Mouse (Mus musculus) monocyte, adult 5-6 weeks (primary cell): ENCODE results near the gene Dpep1. TPM values are rescaled to one million over a fixed set of nuclear protein-coding genes. Genes with fewer than 3 reads are reported as not detected.
"Not testable (repeated sequence)": the region's sequence is repeated elsewhere in the genome, so short reads cannot be mapped to it uniquely, and the experiment has no call there.

ENCODE experiments used
- ATAC-seq: fragments of 153-309, 156-312 bp; replicated peaks from 2 replicates; pipeline ENCODE4 v1.8.0; 2017; ENCODE audit warnings: mild to moderate bottlenecking; ENCODE audit not compliant: low TSS enrichment, insufficient number of reproducible peaks, severe bottlenecking, poor library complexity, low FRiP score
- total RNA-seq: library from RNA; stranded (forward); fragments of 200-1000, 200-491, 200-594 nt; gene quantifications from 3 replicates; pipeline ENCODE4 v1.2.3, GENCODE M21; 2017

Dpep1 gene
- total RNA-seq, 1 experiment from 2014 or later: not detected

DNA sequence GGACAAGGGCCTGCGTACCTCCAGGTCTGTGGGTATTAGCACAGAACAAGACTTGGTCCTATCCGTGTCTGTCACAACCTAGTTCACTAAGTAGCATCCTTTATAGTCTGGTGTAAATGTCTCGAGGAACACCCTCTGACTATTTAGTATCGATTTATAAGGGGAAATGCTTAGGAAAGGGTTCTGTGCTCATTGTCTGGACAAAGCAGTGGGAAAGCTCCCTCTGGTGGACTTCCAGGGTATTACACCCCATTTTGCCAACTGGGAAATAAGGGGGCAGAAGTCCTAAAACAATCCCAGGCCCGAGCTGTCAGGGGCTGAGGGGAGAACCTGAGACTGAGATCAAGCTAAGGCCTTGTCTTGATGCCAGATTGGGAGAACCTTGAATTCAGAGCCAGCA lies 16.2 kb downstream of the Dpep1 start:
- ATAC-seq: peak; percentile 44; the same call in 1 of the 2 replicates

DNA sequence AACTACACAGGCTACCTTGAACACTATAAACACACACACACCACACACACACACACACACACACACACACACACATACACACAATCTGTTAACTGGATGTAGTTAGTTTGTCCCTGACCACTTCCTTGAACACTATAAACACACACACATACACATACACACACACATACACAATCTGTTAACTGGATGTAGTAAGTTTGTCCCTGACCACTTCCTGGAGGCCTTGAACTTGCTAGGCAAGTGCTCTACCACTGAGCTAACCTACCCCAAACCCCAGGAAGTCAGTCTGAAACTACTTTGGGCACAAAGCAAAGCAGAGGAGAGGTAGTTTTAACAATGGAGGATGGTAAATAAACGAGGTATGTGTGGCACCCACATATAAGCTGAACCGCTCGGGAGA lies 17.5 kb downstream of the Dpep1 start:
- no peak for ATAC-seq

DNA sequence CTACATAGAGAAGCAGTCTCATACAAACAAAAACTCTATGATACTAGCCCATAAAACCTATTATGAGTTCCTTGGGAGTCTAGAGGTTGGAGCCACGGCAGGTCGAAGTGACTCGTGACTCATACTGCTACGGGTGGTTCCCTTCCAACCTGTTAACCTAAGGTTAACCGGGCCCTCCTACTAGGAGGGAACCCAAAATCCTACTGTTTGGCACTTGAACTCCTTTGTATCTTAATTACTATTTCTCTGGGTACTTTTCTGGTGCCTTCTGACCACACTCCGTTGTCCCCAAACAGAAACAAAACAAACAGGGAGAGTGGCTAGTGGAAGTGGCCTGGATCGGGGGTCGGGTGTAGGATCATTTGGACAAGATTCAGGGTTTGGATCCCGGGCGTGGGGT lies 25.8 kb downstream of the Dpep1 start:
- no peak for ATAC-seq

DNA sequence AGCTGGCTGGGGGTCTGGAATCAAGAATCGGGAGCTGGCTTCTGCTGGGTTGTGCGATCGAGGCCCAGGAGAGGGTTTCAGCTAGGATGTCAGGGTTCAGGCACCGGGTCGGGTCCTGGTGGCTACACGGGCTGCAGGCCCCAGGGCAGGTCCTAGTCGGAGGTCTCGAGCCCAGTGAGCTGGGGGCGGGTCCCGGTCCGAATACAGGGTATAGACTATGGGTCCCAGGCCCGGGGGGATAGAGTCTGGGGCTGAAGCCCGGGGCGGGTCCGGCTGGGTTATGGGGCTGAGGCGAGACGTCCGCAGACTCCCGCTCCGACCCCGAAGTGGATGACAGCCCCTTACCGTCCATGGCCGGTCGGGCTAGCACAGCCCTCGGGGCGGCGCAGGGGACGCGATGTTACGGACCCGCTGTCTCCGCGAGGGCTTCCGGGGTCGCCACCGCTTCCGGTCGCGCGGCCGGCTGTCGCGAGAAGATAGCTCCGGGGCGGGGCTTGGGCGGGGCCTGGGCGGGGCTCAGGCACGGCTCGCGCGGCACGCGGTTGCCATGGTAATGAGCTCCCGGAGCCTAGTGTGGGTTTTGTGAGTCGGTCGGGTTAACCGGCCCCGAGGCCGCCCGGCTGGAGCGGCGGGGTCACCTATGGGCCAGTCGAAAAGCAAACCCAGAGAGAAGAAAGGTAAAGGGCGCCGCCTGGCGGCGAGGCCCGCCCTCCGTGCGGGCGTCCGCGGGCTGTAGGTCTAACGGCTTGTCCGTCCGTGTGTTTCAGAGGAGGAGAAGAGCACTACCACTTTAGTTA lies 26.5 kb downstream of the Dpep1 start, which contains the start of the genes Chmp1a and Spata33:
TSS of gene Chmp1a (minus strand) at position 443 of the 797 bp plus-strand sequence.
TSS of gene Spata33 (plus strand) at position 512 of the 797 bp plus-strand sequence.
- peak; percentile 55 for ATAC-seq

DNA sequence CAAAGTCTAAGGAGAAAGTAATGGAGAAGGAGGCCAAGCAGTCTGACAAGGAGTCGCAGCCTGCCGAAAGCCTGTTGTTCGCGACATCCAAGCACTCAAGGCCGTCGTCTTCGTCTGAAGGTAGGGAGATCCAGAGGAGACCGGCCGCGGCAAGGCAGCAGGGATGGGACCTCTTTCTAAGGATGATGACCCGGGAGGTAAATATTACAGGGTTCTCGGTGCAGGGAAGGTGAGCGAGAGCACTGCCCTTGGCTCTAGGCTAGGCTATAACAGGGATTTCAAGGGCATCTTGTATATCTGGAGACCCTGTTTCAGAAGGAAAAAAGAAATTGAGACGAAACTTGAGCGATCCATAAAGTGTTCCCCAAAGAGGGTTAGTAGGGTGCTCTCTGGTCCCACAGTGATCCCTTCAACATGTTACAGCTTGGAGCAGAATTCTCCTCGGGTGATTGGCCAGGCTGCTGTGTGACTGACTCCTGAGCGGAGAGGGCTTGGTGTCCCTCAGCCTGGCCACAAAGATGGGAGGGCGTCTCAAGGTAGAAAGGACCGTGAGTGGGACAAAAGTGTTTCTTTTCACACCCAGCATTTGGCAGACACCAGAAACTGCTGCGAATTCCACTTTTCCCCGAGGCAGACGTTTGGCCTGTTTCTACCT lies 27.2 kb downstream of the Dpep1 start:
- ATAC-seq: no peak

DNA sequence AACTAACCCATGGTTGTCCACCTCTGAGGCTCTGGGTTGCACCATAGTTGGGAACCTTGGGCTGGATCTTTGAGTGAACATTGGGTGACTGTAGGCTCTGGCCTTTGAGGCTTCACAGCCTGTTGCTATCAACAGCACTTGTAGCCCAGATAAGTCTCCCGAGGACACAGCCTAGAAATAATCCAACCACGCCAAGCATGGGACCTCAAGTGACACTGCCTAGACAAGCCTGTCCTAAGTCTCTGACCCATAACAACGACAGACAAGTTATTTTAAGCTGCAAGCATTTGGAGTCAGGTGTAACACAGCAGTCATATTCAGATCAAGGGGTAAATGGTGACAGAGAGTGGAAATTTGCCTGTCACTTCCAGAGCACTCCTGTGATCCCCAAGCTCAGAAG lies 29.4 kb downstream of the Dpep1 start:
- ATAC-seq: no peak

DNA sequence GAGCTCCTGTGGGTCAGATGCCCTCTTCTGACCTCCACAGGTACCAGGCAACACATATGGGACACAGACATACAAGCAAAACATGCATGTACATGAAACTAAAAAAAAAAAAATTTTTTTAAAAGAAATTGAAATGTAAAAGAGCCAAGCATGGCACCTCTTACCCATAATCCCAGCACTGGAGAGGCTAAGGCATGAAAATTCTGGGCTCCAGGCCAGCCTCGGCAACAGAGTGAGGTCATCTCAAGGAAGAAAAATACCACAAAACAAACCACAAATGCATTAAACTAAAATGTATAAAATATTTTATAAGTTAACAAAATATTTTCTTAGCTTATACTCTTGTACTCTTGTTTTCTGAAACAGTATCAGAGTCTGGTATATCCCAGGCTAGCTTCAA lies 34.9 kb downstream of the Dpep1 start:
- no peak for ATAC-seq

DNA sequence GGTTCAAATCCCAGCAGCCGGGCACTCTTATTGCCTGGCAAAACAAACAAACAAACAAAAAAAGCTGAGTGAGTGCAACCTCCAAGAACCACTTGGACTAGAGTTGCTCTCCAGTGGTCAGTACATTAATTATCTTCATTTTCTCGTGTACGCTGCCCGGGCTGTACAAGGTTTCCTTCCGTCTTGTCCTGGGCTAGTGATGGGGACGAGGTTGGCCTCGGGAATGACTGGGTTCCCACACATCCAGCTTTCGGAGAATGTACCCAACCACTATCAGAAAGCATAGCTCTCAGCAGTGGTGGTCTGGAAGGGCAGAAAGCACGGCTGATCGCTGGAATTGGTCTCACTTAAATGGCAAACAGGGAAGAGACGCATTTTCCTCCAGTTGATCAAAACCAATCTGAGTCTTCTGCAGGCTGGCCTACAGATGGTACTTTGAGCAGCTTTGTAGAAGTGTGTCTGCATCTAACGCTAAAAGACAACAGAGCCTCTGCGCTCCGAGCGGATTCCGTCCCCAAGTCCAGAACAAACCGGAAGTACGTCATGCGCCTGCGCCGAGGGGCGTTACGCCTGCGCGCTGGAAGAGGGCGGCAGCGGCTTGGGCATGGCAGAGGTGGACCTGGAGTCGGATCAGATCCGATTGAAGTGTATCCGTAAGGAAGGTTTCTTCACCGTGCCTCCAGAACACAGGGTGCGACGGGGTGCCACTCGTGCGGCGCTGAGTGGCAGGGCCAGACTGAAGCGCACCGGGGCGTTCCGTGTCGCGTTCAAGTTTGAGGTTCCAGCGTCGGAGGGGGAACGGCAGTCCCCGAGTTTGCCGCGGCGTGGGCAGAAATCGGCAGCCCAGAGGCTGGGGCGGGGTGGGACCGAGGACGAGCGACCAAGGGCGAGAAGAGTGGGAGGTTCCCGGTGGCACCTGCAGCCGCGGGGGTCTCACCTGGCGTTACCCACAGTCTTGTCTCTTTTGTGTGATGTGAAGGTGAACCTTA lies 38.5 kb downstream of the Dpep1 start, which contains the start of gene Cdk10:
TSS of gene Cdk10 (plus strand) at position 565 of the 989 bp plus-strand sequence.
- peak; percentile 91 for ATAC-seq

DNA sequence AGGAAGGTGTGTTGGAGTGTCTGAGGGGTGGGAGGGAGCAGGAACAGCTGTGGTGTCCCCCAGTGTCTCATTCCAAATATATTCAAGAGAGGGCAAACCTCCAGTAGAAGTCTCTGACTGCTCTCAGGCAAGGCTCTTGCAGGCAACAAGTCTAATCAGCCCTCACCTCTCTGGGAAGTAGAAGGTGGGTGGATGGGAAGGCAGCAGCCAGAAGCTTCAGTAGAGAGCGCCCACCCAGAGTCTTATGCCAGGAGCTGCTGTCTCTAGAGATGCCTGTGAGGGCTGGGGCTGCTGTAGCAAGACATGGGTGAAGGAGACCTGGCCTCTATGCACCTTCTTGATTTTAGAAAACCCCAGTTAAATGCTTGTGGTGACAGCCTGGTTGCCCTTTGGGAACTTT lies 42.4 kb downstream of the Dpep1 start:
- ATAC-seq: no peak

DNA sequence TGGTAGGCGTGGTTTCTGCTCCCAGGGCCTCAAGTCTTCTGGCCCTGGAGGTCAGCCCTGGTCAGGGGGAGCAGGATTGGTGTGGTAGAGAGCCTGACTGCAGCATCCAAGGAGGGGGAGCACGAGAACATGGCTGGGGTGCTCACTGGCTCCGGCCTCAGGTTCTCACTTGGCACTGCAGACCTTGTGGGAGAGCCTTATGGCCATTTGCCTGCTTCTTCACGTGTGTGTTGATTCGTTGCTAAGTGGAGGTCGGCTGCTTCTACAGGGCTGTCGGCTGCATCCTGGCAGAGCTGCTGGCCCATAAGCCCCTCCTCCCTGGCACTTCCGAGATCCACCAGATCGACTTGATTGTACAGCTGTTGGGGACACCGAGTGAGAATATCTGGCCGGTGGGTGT lies 44.3 kb downstream of the Dpep1 start:
- ATAC-seq: not testable (repeated sequence)

DNA sequence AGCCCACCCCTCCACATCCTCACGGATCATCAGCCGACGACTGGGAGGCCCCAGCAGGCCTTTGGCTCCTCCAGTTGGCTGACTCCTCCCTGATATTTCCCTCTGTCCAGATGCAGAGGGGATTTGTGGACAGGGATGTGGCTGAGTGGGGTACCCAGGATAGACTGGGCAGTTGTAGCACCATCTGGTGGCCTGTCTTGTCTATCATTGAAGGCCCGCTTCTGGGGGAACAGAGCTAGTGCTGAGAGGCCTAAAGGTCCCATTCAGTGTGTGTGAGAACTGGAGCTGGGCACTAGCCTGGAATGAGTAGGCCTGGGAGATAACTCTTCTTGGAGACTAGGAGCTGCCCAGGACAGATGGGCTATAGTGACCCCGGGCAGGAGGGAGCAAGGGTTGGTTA lies 45.7 kb downstream of the Dpep1 start:
- ATAC-seq: no peak

DNA sequence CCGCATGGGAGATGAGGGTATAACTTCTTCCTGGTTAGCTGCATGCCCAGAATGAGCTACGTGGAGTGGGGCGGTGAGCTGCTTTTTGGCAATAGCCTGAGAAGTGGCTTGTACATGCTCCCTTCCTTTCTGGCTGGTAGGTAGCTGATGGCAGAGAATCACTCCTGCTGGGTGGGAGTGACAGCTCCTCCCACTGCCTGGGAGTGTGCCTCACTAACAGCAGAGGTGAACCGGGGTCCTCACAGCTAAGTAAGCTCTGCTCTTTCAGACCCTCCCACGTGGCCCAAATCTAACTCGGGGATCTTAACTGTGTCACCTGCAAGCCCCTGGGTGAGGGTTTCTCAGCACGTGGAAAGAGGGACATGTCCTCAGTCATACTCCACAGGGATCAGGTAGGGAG lies 46.5 kb downstream of the Dpep1 start:
- no peak for ATAC-seq

DNA sequence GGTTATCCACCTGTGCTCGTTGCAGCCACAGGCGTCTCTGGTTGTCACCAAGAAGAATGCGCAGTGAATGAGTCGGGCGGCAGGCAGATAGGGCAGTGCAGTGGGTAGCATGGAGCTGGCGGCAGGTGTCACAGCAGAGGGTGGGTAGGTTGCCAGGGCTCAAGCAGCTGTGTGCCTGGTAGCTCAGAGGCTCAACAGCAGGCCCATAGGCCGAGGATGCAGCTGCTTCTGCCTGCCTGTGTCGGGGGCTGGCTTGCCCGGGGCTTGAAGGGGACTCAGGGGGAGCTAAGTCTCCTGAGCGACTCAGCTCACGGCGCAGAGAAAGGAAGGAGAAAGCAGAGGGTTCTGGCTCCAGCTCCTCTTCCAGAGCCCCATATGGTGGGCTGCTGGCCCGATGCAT lies 47.3 kb downstream of the Dpep1 start:
- ATAC-seq: no peak

DNA sequence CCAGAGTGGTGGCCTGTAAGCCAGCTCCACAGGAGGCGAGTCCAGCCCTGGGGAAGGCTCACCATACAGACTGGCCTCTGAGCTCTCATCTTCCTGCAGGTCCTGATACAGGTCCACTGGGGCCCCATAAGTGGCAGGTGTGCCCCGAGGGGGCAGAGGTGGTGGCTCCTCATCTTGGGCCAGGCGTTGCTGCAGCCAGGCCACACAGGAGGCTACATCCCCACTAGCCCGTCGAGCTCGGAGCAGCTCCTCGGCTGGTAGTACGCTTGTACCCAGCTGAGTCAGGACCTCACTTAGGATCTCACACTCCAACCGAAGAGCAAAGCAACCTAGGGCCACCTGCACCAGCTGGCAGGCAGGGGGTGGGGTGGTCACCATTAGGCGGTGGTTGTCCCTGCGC lies 47.7 kb downstream of the Dpep1 start:
- ATAC-seq: no peak

DNA sequence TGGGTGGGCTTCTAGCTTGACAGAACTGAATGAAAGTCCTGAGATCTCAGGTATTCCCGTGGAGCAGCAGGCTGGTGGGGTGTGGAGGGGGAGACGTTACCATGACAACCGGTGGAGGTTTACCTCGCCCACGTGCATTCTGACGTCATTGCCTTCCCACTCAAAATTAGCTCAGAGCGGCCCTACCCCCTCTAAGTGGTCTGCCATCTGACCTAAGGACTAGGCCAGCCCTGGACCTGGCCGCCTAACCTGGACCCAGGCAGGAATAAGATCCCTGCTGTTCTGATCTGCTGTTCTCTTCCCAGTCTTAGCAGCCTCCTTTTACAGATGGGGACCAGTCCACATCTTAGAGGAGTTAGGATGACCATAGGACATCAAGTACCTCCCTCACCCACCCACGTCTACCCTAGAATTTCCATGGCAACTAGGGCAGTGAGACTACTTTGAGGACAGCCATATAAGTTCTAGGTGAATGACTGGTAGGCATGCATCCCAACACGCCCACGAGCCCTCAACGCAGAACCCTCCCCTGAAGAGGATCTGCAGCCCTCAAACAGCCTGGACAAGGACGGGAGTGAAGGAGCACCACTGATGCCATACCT lies 49.0 kb downstream of the Dpep1 start:
- ATAC-seq: no peak

DNA sequence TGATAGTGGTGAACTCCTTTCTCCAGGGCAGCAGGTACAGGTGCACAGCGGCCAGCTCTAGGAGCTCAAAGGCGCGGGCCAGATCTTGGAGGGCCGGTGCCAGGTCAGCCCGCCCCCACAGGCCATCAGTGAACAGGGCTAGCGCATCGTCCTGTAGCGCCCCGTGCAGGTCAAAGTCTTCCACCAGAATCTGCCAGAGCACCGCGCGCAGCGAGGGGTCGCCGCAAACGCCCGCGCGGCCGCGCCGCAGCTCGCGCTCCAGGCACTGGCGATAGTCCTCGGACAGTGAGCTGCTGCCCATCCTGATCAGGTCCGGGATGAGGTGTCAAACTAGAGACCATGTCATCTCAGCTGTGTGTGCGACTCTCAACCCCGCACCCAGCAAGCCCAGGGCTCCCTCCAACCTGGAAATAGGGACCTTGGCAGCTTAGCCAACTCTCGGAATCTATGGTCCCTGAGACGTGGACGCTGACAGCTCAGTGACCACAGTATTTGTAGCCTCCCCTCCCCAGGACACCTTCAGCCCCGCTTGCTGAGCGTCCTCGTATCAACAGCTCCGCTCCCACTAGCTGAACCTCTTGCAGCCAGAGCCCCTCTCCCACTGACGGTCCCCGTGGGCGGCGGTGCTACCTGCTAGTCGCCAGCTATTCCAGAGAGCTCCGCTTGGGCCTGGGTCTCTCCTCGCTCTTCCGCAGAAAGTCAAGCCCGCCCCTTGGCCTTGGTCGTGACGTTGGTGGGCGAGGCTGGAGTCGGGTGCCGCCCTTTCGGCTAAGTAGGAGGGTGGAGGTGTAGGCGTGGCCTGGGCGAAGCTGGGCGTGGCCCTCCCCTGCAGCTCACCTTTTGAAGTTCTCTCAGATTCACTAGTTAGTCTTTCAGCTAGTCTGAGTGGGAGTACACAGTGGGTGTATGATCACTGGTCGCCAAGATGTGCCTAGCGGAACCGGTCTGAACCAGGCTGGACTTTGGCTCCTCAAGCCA lies 49.8 kb downstream of the Dpep1 start, which contains the start of gene Spata2l:
TSS of gene Spata2l (minus strand) at position 714 of the 978 bp plus-strand sequence.
- ATAC-seq: peak; percentile 87

DNA sequence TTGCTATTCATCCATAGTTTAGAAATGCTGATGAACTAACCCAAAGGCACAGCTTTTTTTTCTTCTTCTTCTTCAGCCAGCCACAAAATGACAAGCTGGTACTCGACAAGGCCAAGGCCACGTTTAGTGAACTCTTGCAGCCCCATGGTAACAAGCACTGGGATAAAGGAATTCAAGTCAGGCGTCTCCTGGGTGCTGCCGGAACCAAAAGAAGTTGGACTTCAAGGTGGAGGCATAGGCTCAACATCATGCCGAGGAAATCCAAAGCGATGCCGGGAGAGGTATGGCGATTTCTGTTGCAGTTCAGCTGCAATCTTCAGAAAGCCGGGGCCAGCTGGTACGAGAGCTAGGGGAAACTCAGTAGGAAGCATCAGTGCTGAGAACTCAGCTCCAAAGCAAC lies 53.4 kb downstream of the Dpep1 start:
- ATAC-seq: no peak
